Mouse (Mus musculus): ENCODE data around the gene Rab3c.

- no peak for TF ChIP-seq CTCF (IDR thresholded peaks at IDR 0.05; ENCODE audit: borderline replicate concordance, extremely low read depth, insufficient read depth, insufficient read length)
- TF ChIP-seq POLR2A (IDR thresholded peaks at IDR 0.05; ENCODE audit: borderline replicate concordance, extremely low read depth, insufficient read depth, insufficient read length, poor library complexity, severe bottlenecking), result no peak
These were observed 1.6 kb downstream of the Rab3c start for GRCm38 (mm10) chr13:110278976-110279736.

Measured in brain, embryonic 14.5 days (tissue).